Mouse (Mus musculus) gastrocnemius, postnatal 14 days (tissue): ENCODE measurements at regions not wholly inside any gene's neighbourhood (a gene's known extent, or its start where the extent isn't known, plus 50 kb on each side); places are given as distances from the start of the nearest gene placed in this dataset.

Experiments used
- DNase-seq: peaks from one replicate; pipeline ENCODE4 v3.0.0; 2021; ENCODE audit warnings: mixed read lengths
- intact Hi-C: fragments of 180-260 bp; cut with DNase I; formaldehyde crosslinking; loops from one replicate; pipeline ENCODE4 v1.15.1; 2025; ENCODE audit warnings: low total_unique reads

DNA sequence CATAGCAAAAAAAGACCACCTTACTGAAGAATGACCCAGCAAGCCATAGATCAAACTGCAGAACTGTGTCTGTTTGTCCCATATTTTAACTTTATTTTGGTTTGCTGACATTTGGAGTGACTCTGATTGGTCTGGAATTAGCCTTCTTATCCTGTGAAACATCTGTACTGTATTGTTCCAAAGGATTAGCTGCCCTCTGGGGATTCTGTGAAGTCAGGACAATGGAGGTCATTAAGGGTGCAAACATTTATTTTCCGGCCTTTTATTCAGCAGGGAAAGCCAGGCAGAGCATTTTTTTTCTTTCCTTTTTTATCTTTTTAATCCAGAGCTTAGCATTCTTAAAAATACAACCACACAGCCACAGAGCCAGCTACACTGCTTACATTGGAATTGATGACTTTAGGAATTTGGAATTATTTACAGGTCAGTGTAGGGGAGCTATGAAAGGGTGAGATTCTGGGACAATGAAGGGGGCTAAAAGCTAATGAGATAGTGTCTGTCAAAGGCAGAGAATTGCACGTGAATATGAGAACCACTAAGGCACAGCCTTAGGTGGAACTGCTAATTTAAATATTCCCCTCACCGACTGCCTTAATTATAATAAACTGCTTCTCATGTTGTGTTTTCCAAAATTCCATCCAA is 1267.6 kb upstream of the Flrt2 start:
- intact Hi-C loops: no loop called here
- no peak for DNase-seq

DNA sequence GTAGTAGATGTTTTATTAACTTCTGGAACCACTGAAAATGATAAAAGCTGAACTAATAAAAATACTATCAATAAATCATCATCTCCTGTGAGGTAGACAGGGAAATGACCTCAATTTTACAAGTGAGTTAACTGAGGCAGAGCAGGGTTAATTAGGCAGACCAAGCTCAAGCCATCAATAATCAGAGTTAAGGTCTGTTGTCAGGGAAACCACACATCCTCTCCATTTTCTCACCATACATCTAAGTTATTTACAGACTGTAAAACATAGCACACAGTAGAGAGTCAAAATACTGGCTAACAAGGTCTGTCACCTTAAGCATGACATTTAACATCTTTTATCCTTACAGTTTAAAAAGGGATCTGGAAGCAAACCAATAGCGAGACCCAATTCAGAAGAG is 1242.5 kb upstream of the Flrt2 start:
- DNase-seq: no peak
- intact Hi-C loops: no loop called here

DNA sequence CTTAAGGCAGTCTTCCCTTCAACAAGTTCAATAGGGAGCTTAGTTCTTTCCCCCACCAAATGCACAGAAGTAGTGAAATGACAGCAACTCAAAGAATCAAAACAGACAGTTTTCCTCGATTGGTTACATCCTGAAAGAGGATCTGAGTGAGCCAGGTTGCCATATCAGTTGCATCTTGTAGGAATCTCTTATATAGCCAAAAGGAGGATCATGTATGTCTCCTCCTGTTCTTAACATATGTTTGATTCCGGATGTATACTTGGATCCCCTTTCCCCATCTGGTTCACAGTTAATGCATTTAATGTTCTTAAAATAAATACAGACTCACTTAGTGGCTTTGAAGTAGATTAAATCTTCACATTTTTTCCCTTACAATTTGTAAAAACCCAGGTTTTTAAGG is 1224.0 kb upstream of the Flrt2 start:
- intact Hi-C loops: no loop called here
- DNase-seq: no peak

DNA sequence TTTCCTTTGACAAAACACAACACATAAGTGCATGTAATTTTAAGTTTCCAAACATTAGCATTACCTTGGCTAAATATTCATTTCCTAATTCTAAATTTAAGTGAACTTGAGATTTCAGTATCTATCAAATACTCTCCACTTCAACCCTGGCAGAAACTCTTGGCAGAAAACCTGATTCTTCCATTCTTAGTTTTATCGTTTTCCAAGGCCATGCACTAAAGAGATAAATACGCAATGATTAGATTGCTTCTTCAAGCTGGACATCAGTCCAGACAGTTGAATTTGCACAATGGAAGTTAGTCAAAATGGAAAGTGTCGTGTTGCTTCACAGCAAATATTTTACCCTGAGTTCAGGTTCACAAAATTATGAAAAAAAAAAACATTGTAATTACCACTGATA is 1223.4 kb upstream of the Flrt2 start:
- intact Hi-C loops: no loop called here
- DNase-seq: no peak

DNA sequence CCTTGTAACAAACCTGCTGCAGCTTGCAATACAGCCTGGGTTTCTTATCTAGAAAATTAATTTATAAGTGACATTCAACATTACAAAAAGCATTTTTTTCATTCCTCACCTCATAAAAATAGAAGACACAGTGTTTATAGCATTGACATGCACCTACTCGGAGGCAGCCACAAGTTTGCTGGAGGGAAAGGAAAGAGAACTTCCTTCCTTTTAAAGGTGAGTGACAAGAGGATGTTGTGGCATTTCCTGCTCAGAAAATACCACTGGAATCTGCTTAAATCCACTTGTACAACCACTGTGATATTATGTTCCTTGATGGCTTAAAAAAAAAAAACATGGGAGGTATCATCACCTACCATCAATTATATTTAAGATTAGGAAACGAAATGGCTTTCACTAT is 1222.2 kb upstream of the Flrt2 start:
- no peak for DNase-seq
- intact Hi-C loops: no loop called here

DNA sequence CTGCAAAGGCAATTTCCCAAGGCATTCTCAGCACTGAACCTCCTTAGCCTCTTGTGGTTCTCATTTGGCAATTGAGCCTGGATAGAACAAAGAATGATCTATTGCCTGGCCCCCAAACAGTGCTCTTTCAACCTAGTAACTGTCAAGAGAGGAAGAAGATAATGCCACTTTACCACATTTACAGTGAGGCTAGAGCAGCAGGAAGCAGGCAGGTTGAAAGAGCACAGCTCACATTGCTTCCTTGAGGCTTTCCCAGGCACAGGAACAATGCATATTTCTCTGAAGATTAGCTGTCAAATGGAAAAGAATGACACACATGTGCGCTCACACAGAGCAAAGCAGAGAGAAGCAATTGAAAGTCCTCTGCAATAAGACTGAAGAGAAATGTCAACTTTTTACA is 1221.0 kb upstream of the Flrt2 start:
- no peak for DNase-seq

DNA sequence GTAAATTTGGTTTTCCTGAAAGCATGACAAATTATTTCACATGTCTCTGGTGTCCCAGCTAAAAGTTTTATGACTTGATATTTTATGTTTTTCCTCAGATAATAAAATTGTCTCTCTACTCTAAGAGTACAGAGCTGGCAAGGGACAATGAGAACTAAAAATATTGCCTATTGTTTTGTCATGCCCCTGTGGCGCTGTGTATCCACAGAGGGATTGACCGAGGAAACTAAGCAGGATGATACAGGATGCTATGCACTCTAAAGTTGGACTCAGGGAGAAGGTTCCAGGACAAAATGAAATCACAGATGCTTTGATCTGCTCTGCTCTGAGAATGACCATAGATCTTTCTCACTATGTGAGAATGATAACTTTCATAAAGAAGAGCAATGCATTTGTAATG is 1203.3 kb upstream of the Flrt2 start:
- DNase-seq: no peak
- intact Hi-C loops: no loop called here

More for the DNA sequence above, 1221.0 kb upstream of the Flrt2 start:
- intact Hi-C loops: no loop called here

DNA sequence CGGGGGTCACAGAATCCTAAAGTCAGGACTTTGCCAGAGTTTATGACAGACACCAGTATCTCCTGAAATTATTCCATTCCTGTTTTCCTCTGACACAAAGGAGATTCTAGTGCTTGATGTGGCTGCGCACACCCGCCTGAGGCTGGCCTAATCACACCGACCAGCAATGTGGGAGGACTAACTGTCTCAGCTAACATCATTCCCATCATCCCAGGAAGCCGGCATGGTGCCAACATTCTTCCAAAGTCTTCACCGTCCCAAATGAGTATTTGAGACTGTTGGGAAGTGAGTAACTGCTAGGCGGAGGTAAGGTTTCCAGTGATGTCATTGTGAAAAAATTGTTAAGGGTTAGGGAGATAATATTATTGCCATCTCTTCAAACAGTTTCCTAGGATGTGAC is 1183.9 kb upstream of the Flrt2 start:
- intact Hi-C loops: no loop called here
- DNase-seq: peak; percentile 10

DNA sequence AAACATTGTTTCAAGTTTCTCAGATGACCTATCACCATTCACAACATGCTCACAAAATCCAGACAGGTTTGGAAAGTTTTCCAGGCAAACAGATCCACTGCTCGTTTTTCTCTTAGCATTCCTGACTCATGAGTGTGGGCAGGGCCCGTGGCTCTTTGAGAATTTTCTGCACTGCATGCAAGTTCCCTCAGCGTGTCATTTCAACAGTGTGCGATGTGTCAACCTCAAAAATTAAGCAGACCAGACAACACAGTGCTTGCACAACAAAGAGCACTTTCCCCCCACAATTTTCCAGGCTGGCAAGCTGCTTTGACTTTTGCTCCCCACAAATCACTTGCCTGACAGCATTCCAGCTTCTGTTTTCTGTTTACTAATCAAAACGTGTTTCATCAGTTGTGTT is 1182.2 kb upstream of the Flrt2 start:
- intact Hi-C loops: no loop called here
- no peak for DNase-seq

DNA sequence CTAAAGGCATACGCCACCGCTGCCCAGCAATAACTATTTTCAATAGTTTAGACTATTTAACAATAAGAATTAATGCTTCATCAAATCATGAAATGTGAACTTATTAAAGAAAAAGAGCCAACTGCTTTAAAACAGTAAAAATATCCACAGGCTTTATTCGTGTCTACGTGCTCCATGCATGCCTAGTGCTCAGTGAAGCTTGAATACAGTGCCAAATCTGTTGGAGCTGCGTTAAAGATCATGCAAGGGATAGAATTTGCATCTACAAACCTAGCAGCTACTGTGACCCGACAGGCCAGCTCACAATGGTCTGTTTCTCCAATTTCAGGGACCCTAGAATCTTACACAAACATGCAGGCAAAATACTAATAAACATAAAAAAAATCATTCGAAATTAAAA is 1147.3 kb upstream of the Flrt2 start:
- intact Hi-C loops: no loop called here
- no peak for DNase-seq

DNA sequence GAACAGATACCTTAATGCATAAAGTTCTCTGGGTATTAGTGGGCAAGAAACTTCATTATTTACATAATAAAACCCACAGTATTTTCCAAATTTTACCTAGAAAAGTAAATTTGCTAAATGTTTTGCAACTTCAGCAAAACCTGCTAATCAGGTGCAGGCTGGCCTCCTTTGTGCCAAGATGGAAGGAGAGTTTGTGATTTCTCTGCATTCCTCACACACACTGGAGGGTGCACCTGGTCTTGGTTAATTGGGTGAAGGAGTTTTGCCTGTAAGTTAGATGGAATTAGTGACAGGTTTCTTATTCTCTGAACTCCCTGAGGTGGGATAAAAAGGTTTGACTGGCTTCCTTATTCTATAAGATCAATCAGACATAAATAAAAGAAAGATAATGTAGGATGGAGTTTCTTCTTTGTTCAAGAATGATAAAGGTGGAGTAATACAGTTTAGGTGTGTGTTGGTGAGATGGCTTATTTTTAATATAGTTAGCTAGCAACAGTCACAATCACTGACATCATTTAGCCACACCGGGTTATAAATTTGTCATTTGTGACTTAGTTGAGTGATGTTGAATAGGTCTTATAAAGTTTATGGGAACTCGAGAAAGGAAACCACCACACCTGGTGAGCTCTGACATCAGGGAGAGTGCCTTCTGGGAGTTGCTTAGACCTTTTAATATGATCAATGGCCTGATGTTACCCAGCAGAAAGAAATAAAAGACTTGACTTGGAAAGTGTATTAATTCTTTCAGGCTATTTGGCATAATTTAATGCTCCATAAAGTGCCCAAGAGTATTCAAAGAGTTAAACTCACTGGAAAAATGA is 1131.4 kb upstream of the Flrt2 start:
- intact Hi-C loops: no loop called here
- no peak for DNase-seq

DNA sequence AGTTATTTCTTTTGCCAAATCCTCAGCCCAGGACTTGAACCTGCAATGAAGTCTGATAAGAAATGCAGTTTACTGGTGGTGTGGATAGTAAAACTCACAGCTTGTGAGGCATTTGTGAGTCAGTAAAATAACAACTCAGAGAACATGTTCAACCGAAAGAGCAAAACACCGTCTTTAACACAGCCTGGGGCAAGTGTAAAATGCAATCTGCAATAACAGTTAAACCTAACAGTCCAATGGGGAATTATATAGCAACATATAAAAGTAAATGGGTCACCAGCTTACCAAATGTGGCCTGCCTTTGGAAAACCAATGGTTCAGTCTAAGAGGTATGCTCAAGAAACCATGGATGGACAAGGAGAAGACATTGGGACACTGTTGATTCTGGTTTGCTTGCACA is 1117.0 kb upstream of the Flrt2 start:
- intact Hi-C loops: no loop called here
- no peak for DNase-seq

DNA sequence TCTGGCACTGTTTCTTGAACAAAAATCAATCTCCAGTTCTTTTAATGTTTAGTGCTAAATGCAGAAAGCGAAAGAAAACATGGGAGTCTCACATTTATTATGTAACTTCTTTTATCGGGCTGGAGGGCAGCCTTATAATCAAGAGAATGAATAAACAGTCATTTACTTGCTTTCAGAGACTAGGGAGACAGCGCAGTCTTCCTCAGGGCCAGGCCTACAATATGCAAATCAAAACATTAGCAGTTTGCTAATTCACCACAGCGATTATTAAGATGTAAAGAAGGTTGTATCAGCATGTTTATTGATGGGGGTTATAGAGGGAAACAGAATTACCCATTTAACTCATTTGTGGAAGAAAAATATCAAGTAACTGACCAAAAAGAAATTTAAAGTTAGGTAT is 1111.7 kb upstream of the Flrt2 start:
- no peak for DNase-seq
- intact Hi-C loops: no loop called here

DNA sequence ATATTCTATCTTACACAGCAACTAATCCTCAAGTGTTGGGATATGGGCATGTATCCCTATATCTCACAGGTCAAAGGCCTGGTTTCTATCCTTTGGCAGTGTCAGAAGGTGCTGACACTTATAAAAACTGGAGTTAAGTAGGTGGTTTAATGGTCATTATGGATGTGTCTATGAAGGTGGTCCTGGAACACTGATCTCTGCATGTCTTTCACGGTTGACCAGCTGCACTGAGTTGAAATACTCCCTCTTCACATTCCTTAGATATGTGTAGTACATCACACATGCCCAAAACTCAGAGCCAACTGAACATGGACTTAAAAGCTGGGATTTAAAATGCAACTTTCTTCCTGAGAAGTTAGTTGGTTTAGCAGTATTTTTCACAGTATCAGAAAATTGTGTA is 1107.7 kb upstream of the Flrt2 start:
- no peak for DNase-seq
- intact Hi-C loops: no loop called here

DNA sequence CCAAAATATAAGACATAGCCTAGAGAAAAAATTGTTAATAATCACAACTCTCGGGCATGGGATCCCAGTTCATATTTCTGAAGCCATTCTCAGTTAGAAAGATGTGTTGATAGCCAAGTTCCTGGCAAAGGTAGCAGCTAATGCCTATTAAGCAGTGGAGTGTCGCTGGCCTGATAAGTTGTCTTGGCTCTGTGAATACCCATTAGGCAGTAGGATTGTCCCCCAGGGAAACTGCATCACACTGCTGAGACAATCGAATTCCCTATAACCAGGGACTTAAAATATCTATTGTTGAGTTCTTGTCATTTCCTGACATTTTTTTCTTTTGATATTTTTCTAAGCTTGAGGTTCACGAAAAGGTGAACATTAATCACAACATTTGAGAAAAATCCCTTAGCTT is 1105.0 kb upstream of the Flrt2 start:
- intact Hi-C loops: no loop called here
- DNase-seq: no peak

DNA sequence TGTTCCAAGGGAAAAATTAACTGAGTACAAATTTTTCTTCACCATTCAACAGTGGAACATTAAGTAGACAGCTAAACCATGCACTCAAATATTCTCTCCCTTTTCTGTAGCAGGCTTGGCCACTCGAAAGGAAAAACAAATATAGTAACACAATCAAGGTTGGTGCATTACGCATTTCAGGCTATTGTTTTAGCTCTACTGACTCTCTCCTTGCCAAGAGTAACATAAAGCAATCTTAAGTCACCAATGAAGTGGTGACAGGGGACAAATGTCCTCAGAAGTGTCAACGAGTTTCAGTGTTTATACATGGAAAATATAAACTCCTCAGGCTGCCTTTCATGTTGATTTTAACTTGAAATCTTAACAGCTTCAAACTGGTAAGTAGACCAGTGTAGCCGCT is 1103.4 kb upstream of the Flrt2 start:
- intact Hi-C loops: no loop called here

DNA sequence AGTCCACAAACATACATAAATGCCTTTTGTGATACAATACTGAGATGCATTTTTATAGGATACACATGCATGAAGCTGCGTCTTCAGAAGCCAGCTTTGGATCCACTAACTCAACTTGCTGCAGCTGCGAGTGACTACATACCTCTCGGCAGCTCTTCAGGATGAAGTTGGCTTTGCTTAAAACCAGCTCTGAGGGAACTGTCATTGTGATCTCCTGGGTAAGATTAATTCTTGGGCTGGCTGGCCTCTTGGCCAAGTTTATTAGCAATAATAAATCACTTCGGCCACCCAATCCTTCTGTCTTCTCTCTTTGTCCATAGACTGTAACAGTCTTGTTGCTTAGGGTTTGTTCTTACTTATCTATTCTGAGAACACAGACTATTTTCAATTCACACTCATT is 1103.0 kb upstream of the Flrt2 start:
- DNase-seq: no peak
- intact Hi-C loops: no loop called here

More for the DNA sequence above, 1103.4 kb upstream of the Flrt2 start:
- no peak for DNase-seq

DNA sequence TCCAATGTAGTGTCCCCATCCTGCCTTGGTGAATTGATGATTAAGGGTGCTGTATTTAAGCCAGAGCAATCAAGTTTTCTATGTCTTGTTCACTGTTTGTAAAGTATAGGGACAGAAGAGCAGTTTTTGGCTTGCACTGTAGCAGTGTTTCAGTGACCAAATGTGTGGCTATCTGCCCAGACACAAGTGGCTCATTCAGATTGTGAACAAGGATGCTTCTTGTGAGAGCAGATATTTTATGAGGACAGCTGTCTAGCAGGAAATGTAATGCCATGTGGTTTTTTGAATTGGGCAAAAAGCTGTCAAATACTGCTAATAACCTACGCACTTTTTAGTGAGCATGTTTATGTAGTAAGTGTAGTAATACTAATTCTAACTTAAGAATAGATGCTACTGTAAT is 1086.5 kb upstream of the Flrt2 start:
- DNase-seq: peak; percentile 5
- intact Hi-C loops: no loop called here

DNA sequence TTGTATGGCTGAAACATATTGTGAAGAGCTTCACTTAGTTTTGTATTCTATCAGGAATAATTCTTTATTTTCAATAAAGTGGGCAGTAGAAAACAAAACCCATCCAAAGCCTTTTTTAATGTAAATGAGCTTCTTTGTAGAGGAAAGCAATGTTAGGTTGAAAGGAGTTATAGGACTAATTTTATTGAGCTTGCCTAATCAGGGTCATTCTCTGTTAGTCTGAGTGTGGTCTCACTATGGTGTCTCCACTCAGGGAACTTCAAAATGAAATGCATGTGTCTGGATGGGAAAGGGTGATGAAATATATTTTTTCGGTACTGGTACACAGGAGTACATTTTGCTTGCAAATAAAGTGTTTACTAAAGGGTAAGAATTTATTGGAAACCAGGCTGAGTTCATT is 1055.5 kb upstream of the Flrt2 start:
- no peak for DNase-seq
- intact Hi-C loops: no loop called here

DNA sequence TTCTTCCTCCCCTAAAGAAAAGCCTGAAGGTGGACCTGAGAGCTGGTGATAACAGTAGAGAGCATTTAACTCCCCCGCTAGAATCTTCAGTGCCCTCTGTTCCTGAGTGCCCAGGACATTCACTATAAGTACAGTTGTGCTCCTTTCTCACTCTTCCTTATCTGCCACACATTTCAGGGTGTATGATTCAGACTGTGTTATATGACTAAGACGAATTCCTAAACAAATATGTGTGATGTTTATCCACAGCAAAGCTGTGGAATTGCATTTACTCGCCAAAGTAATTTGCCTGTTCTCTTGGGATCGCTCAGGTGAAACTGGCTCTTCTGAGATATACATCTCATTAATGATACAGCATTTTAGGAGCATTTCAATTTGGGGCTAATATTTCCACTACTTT is 1051.9 kb upstream of the Flrt2 start:
- no peak for DNase-seq

DNA sequence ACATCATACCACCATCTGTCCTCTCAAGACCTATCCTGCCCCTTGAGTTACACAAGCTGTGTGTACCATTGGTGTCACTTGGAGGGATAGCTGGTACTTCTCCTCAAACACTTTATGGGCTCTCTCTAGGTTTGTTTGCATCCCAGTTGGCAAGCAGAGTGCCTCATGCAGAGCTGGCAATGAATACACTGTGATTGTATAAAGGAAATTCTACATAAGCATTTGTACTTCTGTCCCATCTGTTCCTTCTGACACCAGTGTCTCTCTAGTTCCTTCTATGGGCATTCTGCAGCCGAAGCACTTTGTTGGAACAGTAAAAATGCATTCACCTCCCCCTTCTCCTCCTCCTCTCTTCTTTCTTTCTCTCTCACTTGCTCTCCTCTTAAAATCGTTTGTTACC is 1046.7 kb upstream of the Flrt2 start:
- intact Hi-C loops: no loop called here
- DNase-seq: no peak

More for the DNA sequence above, 1051.9 kb upstream of the Flrt2 start:
- intact Hi-C loops: no loop called here

DNA sequence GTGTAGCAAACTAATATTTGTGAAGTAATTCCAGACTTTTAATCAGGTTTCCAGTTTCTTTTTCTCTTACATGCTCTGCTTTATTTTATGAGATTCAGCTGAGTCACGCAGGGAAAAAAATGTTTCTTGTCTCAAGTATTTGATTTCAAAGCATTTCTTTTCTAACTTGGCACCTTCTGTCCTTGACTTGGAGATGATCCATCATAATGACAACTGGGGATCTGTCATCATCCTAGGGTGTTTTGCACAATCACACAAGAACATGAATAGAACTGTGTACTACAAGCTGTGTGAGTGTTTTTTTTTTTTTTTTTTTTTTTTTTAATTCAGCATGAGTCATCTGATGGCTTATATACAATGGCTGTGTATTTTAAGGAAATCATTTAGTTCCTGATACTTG is 1022.0 kb upstream of the Flrt2 start:
- no peak for DNase-seq
- intact Hi-C loops: no loop called here
